Mouse (Mus musculus): ENCODE data around the gene Pacsin1.

DNA sequence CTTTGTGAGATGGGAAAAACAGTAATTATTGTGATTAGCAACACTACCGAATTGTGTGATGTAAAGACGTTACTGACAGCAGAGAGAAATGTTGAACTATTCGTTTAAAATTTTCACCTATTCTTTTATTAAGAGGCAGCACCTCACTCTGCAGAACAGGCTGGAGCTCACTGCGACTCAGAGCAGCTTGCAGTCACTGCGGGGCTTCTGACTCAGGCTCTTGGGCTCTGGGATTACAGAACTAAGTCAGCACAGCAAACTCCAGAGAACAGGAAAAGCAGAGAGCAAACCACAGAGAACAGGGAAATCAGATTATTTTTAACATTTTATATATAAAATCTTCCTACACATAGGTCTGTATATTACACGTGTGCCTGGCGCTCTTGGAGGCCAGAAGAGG is 45.7 kb upstream of the Pacsin1 start:
- TF ChIP-seq CTCF (IDR thresholded peaks at IDR 0.05; ENCODE audit: low read depth) (no peak), EP300 (optimal IDR thresholded peaks at IDR 0.05) (no peak)

Data from stomach, postnatal 0 days (tissue).